Mouse (Mus musculus) ES-E14 (cell line): ENCODE results near the gene Cd22. TPM values are rescaled to one million over a fixed set of nuclear protein-coding genes. Genes with fewer than 3 reads are reported as not detected.

Experiments used
- DNase-seq: peaks from one replicate; pipeline ENCODE4 v3.0.0-alpha.2; 2013; ENCODE audit warnings: low read depth, low spot score
- H3K27ac ChIP-seq: 2 replicates; pipeline ENCODE4 v1.5.1; 2012; ENCODE audit warnings: low read depth, mild to moderate bottlenecking, low read length, moderate library complexity, mixed read lengths; ENCODE audit not compliant: poor library complexity, insufficient read depth, severe bottlenecking
- H3K36me3 ChIP-seq: 2 replicates; pipeline ENCODE4 v1.6.1; 2012; ENCODE audit warnings: mild to moderate bottlenecking, low read length, moderate library complexity, mixed read lengths; ENCODE audit not compliant: control insufficient read depth, poor library complexity, insufficient read depth, severe bottlenecking
- H3K4me1 ChIP-seq, 2 experiments: fragments of 150-350 bp in 1 of 2; sonication (generic) in 1 of 2; 2 replicates each; pipeline ENCODE4 v1.6.1; 2012; ENCODE audit warnings: low read length in 2 of 2, mild to moderate bottlenecking in 1 of 2, mixed read lengths in 1 of 2; ENCODE audit not compliant: control insufficient read depth in 2 of 2, insufficient read depth in 2 of 2, poor library complexity in 1 of 2
- H3K4me3 ChIP-seq, 2 experiments: fragments of 150-350 bp in 1 of 2; sonication (generic) in 1 of 2; 2 replicates each; pipeline ENCODE4 v1.5.1; 2012; ENCODE audit warnings: low read length in 2 of 2, low read depth in 1 of 2, mild to moderate bottlenecking in 1 of 2, mixed read lengths in 1 of 2; ENCODE audit not compliant: insufficient read depth in 1 of 2, poor library complexity in 1 of 2, severe bottlenecking in 1 of 2
- H3K9ac ChIP-seq: 2 replicates; pipeline ENCODE4 v1.6.1; 2012; ENCODE audit warnings: low read depth, mild to moderate bottlenecking, low read length, mixed read lengths; ENCODE audit not compliant: poor library complexity, insufficient read depth, severe bottlenecking
- H3K9me3 ChIP-seq: fragments of 150-350 bp; sonication (generic); 2 replicates; pipeline ENCODE4 v1.6.1; 2012; ENCODE audit warnings: low read depth, mild to moderate bottlenecking, low read length; ENCODE audit not compliant: control insufficient read depth, insufficient read depth
- CHD2 ChIP-seq: IDR thresholded peaks from 2 replicates; pipeline ENCODE4 v1.6.1; 2014; ENCODE audit warnings: mild to moderate bottlenecking, low read depth, low read length, inconsistent platforms
- HCFC1 ChIP-seq: IDR thresholded peaks from 2 replicates; pipeline ENCODE4 v1.6.1; 2012; ENCODE audit warnings: low read length, inconsistent platforms, borderline replicate concordance; ENCODE audit not compliant: insufficient read depth
- MAFK ChIP-seq: IDR thresholded peaks from 2 replicates; pipeline ENCODE4 v1.6.1; 2014; ENCODE audit warnings: mild to moderate bottlenecking, low read depth, low read length, inconsistent platforms; ENCODE audit not compliant: insufficient read depth
- ZC3H11A ChIP-seq: IDR thresholded peaks from 2 replicates; pipeline ENCODE4 v1.6.1; 2012; ENCODE audit warnings: low read depth, mild to moderate bottlenecking, inconsistent platforms, low read length, borderline replicate concordance
- ZNF384 ChIP-seq: IDR thresholded peaks from 2 replicates; pipeline ENCODE4 v1.6.1; 2012; ENCODE audit warnings: low read depth, low read length, inconsistent platforms
- in situ Hi-C, 2 experiments: fragments of 600-800 bp; cut with MboI; formaldehyde crosslinking; loops; one replicate each; pipeline ENCODE4 v1.15.1; 2025; ENCODE audit warnings: low sequenced_read_pairs in 2 of 2, inconsistent platforms in 1 of 2; ENCODE audit not compliant: unreplicated experiment in 2 of 2
- total RNA-seq: library from RNA; depleted of rRNA; stranded (reverse); fragments of 300-350 nt; gene quantifications from 2 replicates; pipeline ENCODE4 v1.2.3, GENCODE M21; 2012

Gene Cd22
- total RNA-seq, 1 experiment: 0.45 TPM

DNA sequence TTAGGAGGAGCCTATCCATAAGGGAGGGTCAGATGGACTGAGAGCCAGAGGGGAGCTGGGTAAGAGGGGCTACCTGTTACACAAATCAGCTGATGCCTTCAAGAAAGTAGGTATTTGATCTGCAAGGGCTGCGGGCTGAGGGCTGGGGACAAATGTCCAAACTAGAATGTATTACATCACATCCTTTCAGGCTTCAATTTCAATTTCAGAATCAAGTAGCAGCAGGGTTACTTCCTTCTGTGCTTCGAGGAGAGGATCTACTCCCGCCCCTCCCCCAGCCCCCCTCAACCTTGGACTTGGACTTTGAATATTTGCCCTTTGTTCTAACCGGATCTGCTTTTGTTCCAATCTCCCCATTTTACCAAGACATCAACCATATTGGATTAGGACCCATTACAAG, 37.1 kb upstream of the Cd22 start:
- no peak overlapping the region for H3K27ac ChIP-seq
- peaks cover 5 to 15% of the 10 kb centered on the region in 2 experiments; a peak in 3 of 4 replicates for H3K4me1 ChIP-seq
- in situ Hi-C loops: no loop called here
- no peaks in the 10 kb centered on the region for H3K9me3 ChIP-seq
- DNase-seq: no peak
- no peak overlapping the region for H3K4me3 ChIP-seq
- no peaks in the 10 kb centered on the region for H3K36me3 ChIP-seq
- H3K9ac ChIP-seq: no peak overlapping the region
- TF ChIP-seq ZNF384 (no peak), HCFC1 (no peak), ZC3H11A (no peak), CHD2 (no peak), MAFK (no peak)

DNA sequence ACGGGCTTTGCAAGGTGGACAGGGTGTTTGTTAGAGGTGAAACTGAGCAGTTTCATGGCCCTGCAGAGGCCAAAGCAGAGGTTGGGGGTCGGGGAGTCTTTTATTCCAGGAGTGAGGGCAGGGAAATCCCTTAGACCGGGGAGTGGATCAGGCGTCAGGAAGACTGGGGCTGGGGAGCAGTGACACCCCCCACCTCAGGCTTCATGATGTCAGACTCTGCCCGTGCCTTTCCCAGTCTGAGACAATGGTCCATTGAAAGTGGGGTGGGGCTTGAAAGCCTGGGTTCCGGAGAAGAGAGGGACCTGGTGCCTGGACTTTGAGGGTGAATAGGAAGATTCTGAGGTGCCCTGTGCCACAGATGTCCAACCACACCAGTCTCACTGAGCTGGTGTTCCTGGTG, 36.6 kb upstream of the Cd22 start:
- H3K36me3 ChIP-seq: no peaks in the 10 kb centered on the region
- H3K9ac ChIP-seq: no peak overlapping the region
- TF ChIP-seq ZC3H11A (no peak), ZNF384 (no peak), HCFC1 (no peak), CHD2 (no peak), MAFK (no peak)
- in situ Hi-C loops: no loop called here
- H3K27ac ChIP-seq: no peak overlapping the region
- H3K4me3 ChIP-seq: no peak overlapping the region
- no peaks in the 10 kb centered on the region for H3K9me3 ChIP-seq
- no peak for DNase-seq
- H3K4me1 ChIP-seq: peaks cover 5 to 15% of the 10 kb centered on the region in 2 experiments; a peak in 3 of 4 replicates

DNA sequence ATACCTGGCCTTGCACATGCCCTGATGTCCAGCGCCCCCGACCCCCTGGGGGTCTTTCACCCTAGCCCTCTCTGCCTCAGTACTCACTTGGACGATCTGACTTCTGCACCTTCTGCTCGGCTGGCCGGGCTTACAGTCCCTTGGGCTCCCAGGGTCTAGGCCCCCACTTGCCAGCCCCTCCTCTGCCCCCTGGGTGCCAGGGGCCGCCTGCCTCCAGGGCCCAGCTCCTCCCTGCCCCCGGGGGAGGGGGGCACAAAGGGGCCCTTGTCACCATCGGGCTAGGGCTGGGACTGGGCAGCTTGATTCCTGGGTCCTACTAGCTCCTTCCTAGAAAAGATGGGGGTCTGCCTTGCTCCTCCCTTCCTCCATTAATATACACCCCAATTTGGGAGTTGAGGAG, 34.6 kb upstream of the Cd22 start, which contains the start of gene Mag:
Mag (minus strand) TSS at position 142 of the 400 bp plus-strand sequence.
- no peak within 1 kb of the TSS for H3K9ac ChIP-seq
- no peaks in the 10 kb centered on the region for H3K36me3 ChIP-seq
- no peak within 1 kb of the TSS for H3K27ac ChIP-seq
- in situ Hi-C loops: no loop called here
- no peak within 1 kb of the TSS for H3K4me3 ChIP-seq
- H3K4me1 ChIP-seq: peaks cover 5 to 15% of the 10 kb centered on the region in 2 experiments; a peak in 3 of 4 replicates
- no peak for DNase-seq
- no peak for TF ChIP-seq MAFK
- TF ChIP-seq ZC3H11A: no peak
- TF ChIP-seq ZNF384: no peak
- TF ChIP-seq CHD2: no peak
- TF ChIP-seq HCFC1: no peak
- H3K9me3 ChIP-seq: no peaks in the 10 kb centered on the region

DNA sequence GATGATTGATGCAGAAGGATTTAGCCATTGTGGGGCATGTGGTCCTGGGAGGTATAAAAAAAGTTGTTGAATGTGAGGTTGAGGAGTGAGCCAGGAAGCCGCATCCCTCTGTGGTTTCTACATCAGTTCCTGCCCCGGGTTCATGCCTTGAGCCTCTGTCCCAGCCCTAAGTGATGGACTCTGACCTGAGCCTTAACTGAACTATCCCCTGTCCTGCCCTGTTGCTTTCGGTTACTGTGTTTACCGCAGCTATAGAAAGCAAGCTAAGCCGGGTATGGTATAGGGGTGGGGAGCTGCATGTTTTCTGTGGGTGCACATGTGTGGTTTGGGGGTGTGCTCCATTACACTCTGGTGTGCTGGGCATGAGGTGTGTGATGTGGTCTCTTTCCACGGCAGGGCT, 29.6 kb upstream of the Cd22 start:
- Histone ChIP-seq H3K27ac (no peak overlapping the region), H3K9me3 (no peaks in the 10 kb centered on the region), H3K4me1 (peaks cover 0 to 1% of the 10 kb centered on the region in 2 experiments; a peak in 1 of 4 replicates), H3K9ac (no peak overlapping the region), H3K4me3 (no peak overlapping the region), H3K36me3 (no peaks in the 10 kb centered on the region)
- in situ Hi-C loops: no loop called here
- TF ChIP-seq ZC3H11A: no peak
- DNase-seq: no peak

DNA sequence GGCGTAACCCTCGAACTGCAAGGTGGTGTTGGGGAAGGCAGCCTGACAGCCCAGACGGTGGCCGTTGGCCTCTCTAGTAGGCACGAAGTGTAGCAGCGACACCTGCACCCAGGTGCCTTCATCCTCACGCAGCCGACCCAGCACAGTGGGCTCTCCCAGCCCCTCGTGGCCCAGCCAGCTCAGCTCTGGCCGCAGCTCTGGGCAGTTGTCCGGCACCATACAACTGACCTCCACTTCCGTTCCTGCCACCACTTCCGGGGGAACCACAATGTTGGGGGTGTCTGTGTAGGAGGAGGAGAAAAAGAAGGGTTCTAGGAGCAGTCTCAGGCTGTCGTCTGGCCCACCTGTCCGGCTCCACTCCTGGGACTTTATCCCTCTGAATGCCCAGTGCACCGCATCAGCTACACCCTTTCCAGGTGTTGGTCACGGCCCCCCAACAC, 28.9 kb upstream of the Cd22 start:
- H3K9me3 ChIP-seq: no peaks in the 10 kb centered on the region
- no peak for DNase-seq
- in situ Hi-C loops: no loop called here
- peaks cover 0 to 1% of the 10 kb centered on the region in 2 experiments; a peak in 1 of 4 replicates for H3K4me1 ChIP-seq
- TF ChIP-seq ZC3H11A (no peak), CHD2 (no peak)
- no peak overlapping the region for H3K9ac ChIP-seq
- no peak overlapping the region for H3K27ac ChIP-seq
- no peaks in the 10 kb centered on the region for H3K36me3 ChIP-seq
- H3K4me3 ChIP-seq: peak overlapping the region; percentile 42 to 54; a peak in 2 of 4 replicates
